Mouse (Mus musculus): ENCODE data around the gene Mfsd2b.

DNA sequence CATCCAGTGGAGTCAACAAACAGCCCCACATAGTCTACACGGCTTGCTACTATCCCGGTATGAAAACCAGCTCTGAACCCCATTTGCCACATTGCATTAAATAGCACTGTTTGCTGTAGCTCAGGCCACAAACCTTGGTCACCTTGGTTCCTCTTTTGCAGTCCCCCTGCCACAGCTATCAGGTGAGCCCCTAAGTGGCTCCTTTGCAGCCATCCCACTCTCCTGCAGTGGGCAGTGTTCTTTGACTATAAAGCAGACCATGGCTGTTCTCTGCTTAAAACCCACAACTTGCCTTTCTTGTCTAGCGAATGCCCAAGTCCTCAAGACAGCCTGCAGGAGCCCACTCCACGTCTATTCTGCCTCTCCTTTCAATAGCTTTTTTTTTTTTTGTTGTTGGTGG is 1.9 kb downstream of the Mfsd2b start:
- TF ChIP-seq TAL1 (IDR thresholded peaks at IDR 0.05; ENCODE audit: low read length) = no peak
- TF ChIP-seq GATA1 (IDR thresholded peaks at IDR 0.05; ENCODE audit: low read length) = no peak

Data from erythroblast, embryonic 14.5 days (primary cell).